Mouse (Mus musculus): ENCODE measurements around the gene Apoa1. TPM values are rescaled to one million over a fixed set of nuclear protein-coding genes. Genes with fewer than 3 reads are reported as not detected.

The Apoa1 gene
- not detected for polyA plus RNA-seq (2015; fragmentation: Illumina TruSeq; extraction: RNeasy Lipid Tissue Mini Kit (QIAGEN cat#74804); ENCODE audit: insufficient read depth, low replicate concordance)

GRCm38 (mm10) chr9:46228491-46228890 lies at the start of gene Apoa1:
Gene Apoa1, plus strand, starts transcription at chr9:46228580.

GRCm38 (mm10) chr9:46235596-46235648 lies 7.0 kb downstream of the Apoa1 start, which contains the start of gene Apoc3:
Gene Apoc3, minus strand, starts transcription at chr9:46235636.

GRCm38 (mm10) chr9:46240526-46241153 lies 12.3 kb downstream of the Apoa1 start, which contains the start of gene Apoa4:
Gene Apoa4, plus strand, starts transcription at chr9:46240696.

GRCm38 (mm10) chr9:46268343-46268873 lies 40.0 kb downstream of the Apoa1 start, which contains the start of gene Apoa5:
Gene Apoa5, plus strand, starts transcription at chr9:46268633.

GRCm38 (mm10) chr9:46272677-46273454 lies 44.5 kb downstream of the Apoa1 start, which contains the start of gene Zpr1:
Gene Zpr1, plus strand, starts transcription at chr9:46273064.

Other genes with a start within 250 kb of the Apoa1 start
- 54.5 TPM for gene Pafah1b2, start 215.9 kb upstream of the Apoa1 start, polyA plus RNA-seq (2015; fragmentation: Illumina TruSeq; extraction: RNeasy Lipid Tissue Mini Kit (QIAGEN cat#74804); ENCODE audit: insufficient read depth, low replicate concordance)
- gene Sik3, start 215.8 kb upstream of the Apoa1 start, polyA plus RNA-seq (2015; fragmentation: Illumina TruSeq; extraction: RNeasy Lipid Tissue Mini Kit (QIAGEN cat#74804); ENCODE audit: insufficient read depth, low replicate concordance) = 17.3 TPM
- gene Apoc3, start 7.1 kb downstream of the Apoa1 start, polyA plus RNA-seq (2015; fragmentation: Illumina TruSeq; extraction: RNeasy Lipid Tissue Mini Kit (QIAGEN cat#74804); ENCODE audit: insufficient read depth, low replicate concordance) = not detected
- 0.29 TPM for gene Apoa4, start 12.1 kb downstream of the Apoa1 start, polyA plus RNA-seq (2015; fragmentation: Illumina TruSeq; extraction: RNeasy Lipid Tissue Mini Kit (QIAGEN cat#74804); ENCODE audit: insufficient read depth, low replicate concordance)
- gene Apoa5, start 40.1 kb downstream of the Apoa1 start, polyA plus RNA-seq (2015; fragmentation: Illumina TruSeq; extraction: RNeasy Lipid Tissue Mini Kit (QIAGEN cat#74804); ENCODE audit: insufficient read depth, low replicate concordance) = not detected
- 66.0 TPM for gene Zpr1, start 44.5 kb downstream of the Apoa1 start, polyA plus RNA-seq (2015; fragmentation: Illumina TruSeq; extraction: RNeasy Lipid Tissue Mini Kit (QIAGEN cat#74804); ENCODE audit: insufficient read depth, low replicate concordance)
- gene Bud13, start 54.4 kb downstream of the Apoa1 start, polyA plus RNA-seq (2015; fragmentation: Illumina TruSeq; extraction: RNeasy Lipid Tissue Mini Kit (QIAGEN cat#74804); ENCODE audit: insufficient read depth, low replicate concordance) = 14.8 TPM
- gene 4931429L15Rik, start 91.4 kb downstream of the Apoa1 start, polyA plus RNA-seq (2015; fragmentation: Illumina TruSeq; extraction: RNeasy Lipid Tissue Mini Kit (QIAGEN cat#74804); ENCODE audit: insufficient read depth, low replicate concordance) = not detected

Measured in spleen, adult 10 weeks (tissue).